Mouse (Mus musculus): Measurements from ENCODE around the gene Naip1. TPM values are rescaled to one million over a fixed set of nuclear protein-coding genes. Genes with fewer than 3 reads are reported as not detected.

Naip1 gene
- polyA plus RNA-seq, 1 experiment from 2014 or later, result not detected

Other genes with a start within 250 kb of the Naip1 start
- gene Naip5, start 206.5 kb downstream of the Naip1 start, polyA plus RNA-seq (2014; fragmentation: Nextera tagmentation; extraction: Ambion mirVana), result 0.14 and 0.17 TPM in 2 replicates
- 0.14 TPM in 1 of 2 replicates, not detected in the other for gene Naip6, start 135.2 kb downstream of the Naip1 start, polyA plus RNA-seq (2014; fragmentation: Nextera tagmentation; extraction: Ambion mirVana)
- 82.1 and 91.5 TPM in 2 replicates for gene Gtf2h2, start 39.7 kb upstream of the Naip1 start, polyA plus RNA-seq (2014; fragmentation: Nextera tagmentation; extraction: Ambion mirVana)
- gene Ocln, start 99.8 kb upstream of the Naip1 start, polyA plus RNA-seq (2014; fragmentation: Nextera tagmentation; extraction: Ambion mirVana), result 6.7 and 7.5 TPM in 2 replicates
- gene Marveld2, start 164.1 kb upstream of the Naip1 start, polyA plus RNA-seq (2014; fragmentation: Nextera tagmentation; extraction: Ambion mirVana), result 5.6 TPM in 2 replicates
- 357 and 362 TPM in 2 replicates for gene Ak6, start 198.1 kb upstream of the Naip1 start, polyA plus RNA-seq (2014; fragmentation: Nextera tagmentation; extraction: Ambion mirVana)
- 32.3 and 38.8 TPM in 2 replicates for gene Rad17, start 198.2 kb upstream of the Naip1 start, polyA plus RNA-seq (2014; fragmentation: Nextera tagmentation; extraction: Ambion mirVana)
- gene Taf9, start 198.7 kb upstream of the Naip1 start, polyA plus RNA-seq (2014; fragmentation: Nextera tagmentation; extraction: Ambion mirVana), result 20.2 and 25.7 TPM in 2 replicates
- gene Ccdc125, start 216.8 kb upstream of the Naip1 start, polyA plus RNA-seq (2014; fragmentation: Nextera tagmentation; extraction: Ambion mirVana), result 4.0 and 4.1 TPM in 2 replicates

Measured in embryonic facial prominence, embryonic 11.5 days (tissue).